29 mouse cellular contexts compared by ENCODE assay signal in the genomic region with DNA sequence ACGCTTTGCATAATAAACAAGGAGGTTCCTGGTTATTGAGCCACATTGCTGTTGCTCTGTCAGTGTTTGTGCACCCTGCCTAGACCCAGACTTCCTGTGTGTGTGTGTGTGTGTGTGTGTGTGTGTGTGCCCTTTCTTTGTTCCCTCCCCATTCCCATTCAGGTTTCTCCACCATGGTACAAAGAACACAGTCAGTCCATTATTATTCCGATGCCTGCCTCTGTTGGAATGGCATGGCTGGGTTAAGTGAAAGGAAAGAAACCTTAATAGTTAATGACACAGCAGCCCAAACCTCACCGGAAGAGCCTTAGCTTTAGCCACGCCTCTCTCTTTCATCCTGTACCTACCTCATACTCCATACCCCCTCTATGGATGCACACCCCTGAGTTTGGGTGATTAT. TPM values are rescaled to one million over a fixed set of nuclear protein-coding genes. Genes with fewer than 3 reads are reported as not detected.
A peak's percentile ranks its signal among the peaks of the same experiment; 100 is the strongest.
DNase-seq lines count a peak whose midpoint lies in the region; ATAC-seq and TF ChIP-seq lines count a peak whose summit lies in the region.
"Had no signal": no experiment of that assay in that cellular context is flagged by ENCODE, and none has a peak within 500 bp of the region (broad histone marks: within the 10 kb centered on the region; RNA-seq: fewer than 3 reads in every experiment).

No protein-coding gene starts in this region.

- TF ChIP-seq CTCF in lung, postnatal 0 days (IDR thresholded peaks at IDR 0.05) = no peak
- TF ChIP-seq CTCF in lung, adult 2 months (IDR thresholded peaks at IDR 0.05; ENCODE audit: insufficient read depth, low read length) = no peak

- TF ChIP-seq POLR2A in lung, adult 2 months (IDR thresholded peaks at IDR 0.05; ENCODE audit: borderline replicate concordance, extremely low read depth, low read depth, low read length) = no peak

- H3K27me3 ChIP-seq in heart, embryonic 10.5 days (ENCODE audit: insufficient read depth, poor library complexity, severe bottlenecking) = peaks cover 11% of the 10 kb centered on the region; the same call in 1 of the 2 replicates
- H3K27me3 ChIP-seq in lung, postnatal 0 days (replicated peaks; ENCODE audit: insufficient read depth, low read length) = no peaks in the 10 kb centered on the region
- H3K27me3 ChIP-seq: embryonic facial prominence, embryonic 15.5 days; forebrain, embryonic 15.5 days had no signal

- no peaks in the 10 kb centered on the region for H3K9me3 ChIP-seq in heart, embryonic 10.5 days
- H3K9me3 ChIP-seq in lung, postnatal 0 days (ENCODE audit: low read length) = no peaks in the 10 kb centered on the region
- H3K9me3 ChIP-seq in ES-E14 (ENCODE audit: control insufficient read depth, insufficient read depth, low read depth, low read length) = no peaks in the 10 kb centered on the region
- H3K9me3 ChIP-seq: embryonic facial prominence, embryonic 15.5 days; forebrain, embryonic 10.5 days; forebrain, embryonic 15.5 days had no signal

- DNase-seq in heart, embryonic 10.5 days (ENCODE audit: low spot score) = peak; percentile 3
- DNase-seq in heart, postnatal 25 days (ENCODE audit: low spot score) = no peak
- peak; percentile 4 for DNase-seq in lung, postnatal 0 days (ENCODE audit: low spot score)
- DNase-seq in lung, adult 2 months = no peak
- DNase-seq in ES-E14 (ENCODE audit: low read depth, low spot score) = peak; percentile 37
- DNase-seq: adrenal gland, postnatal 25 days; cerebellum, adult 11 months; cerebellum, adult 8-10 months; cerebellum, postnatal 14 days; embryo, embryonic 11 days; gastrocnemius, postnatal 36 days; heart, postnatal 10 days had no signal

- H3K27ac ChIP-seq in heart, embryonic 10.5 days = no peak overlapping the region
- no peak overlapping the region for H3K27ac ChIP-seq in lung, postnatal 0 days (ENCODE audit: low read length)
- H3K27ac ChIP-seq in ES-E14 (ENCODE audit: insufficient read depth, low read depth, low read length, poor library complexity, severe bottlenecking) = no peak overlapping the region
- peak overlapping the region; percentile 54; the same call in 1 of the 2 replicates for H3K27ac ChIP-seq in brown adipose tissue, adult 24 weeks (replicated peaks; ENCODE audit: low read depth, low read length)
- H3K27ac ChIP-seq: embryonic facial prominence, embryonic 15.5 days; forebrain, embryonic 10.5 days; forebrain, embryonic 15.5 days; hindbrain, postnatal 0 days had no signal

- 80% methylated on average over 4 of the region's 4 CpGs for whole genome bisulfite sequencing in heart, embryonic 10.5 days
- 90% methylated on average over 4 of the region's 4 CpGs for WGBS in lung, postnatal 0 days
- 78% methylated on average over 4 of the region's 4 CpGs for WGBS in lung, adult 2 months

- in situ Hi-C loops in ES-E14 (cut with MboI; ENCODE audit: low sequenced_read_pairs in 2 of 2, unreplicated experiment in 2 of 2) = no loop called here

- no peak for TF ChIP-seq EP300 in lung, postnatal 0 days (IDR thresholded peaks at IDR 0.05)

- H3K4me2 ChIP-seq in lung, postnatal 0 days (replicated peaks; ENCODE audit: low read depth, low read length) = no peak overlapping the region
- H3K4me2 ChIP-seq: embryonic facial prominence, embryonic 15.5 days; forebrain, embryonic 15.5 days had no signal

- H3K9ac ChIP-seq in lung, postnatal 0 days (replicated peaks; ENCODE audit: low read depth) = no peak overlapping the region
- H3K9ac ChIP-seq in ES-E14 (ENCODE audit: insufficient read depth, low read depth, low read length, poor library complexity, severe bottlenecking) = no peak overlapping the region
- H3K9ac ChIP-seq: embryonic facial prominence, embryonic 15.5 days; forebrain, embryonic 15.5 days had no signal

- no peak for ATAC-seq in lung, postnatal 0 days
- no peak for ATAC-seq in megakaryocyte-erythroid progenitor cell, adult 5-6 weeks (replicated peaks; ENCODE audit: low FRiP score, low TSS enrichment, poor library complexity, severe bottlenecking)
- ATAC-seq: forebrain, embryonic 15.5 days; hindbrain, postnatal 0 days had no signal

- H3K4me1 ChIP-seq in heart, embryonic 10.5 days = peaks cover 19% of the 10 kb centered on the region
- peaks cover 12% of the 10 kb centered on the region for H3K4me1 ChIP-seq in lung, postnatal 0 days (ENCODE audit: insufficient read depth, low read depth, low read length)
- no peaks in the 10 kb centered on the region; the same call in 1 of the 2 replicates for H3K4me1 ChIP-seq in lung, adult 2 months (ENCODE audit: control insufficient read depth, insufficient read depth, low read length)
- H3K4me1 ChIP-seq in ES-E14 (ENCODE audit: control insufficient read depth in 2 of 2, insufficient read depth in 2 of 2, low read length in 2 of 2, poor library complexity in 1 of 2) = peaks cover 0 to 8% of the 10 kb centered on the region in 2 experiments; a peak in 1 of 4 replicates
- peaks cover 38% of the 10 kb centered on the region; the same call in 1 of the 2 replicates for H3K4me1 ChIP-seq in brown adipose tissue, adult 24 weeks (ENCODE audit: control insufficient read depth, insufficient read depth, insufficient read length, low read length)

- no peak overlapping the region for H3K4me3 ChIP-seq in heart, embryonic 10.5 days
- no peak overlapping the region for H3K4me3 ChIP-seq in lung, postnatal 0 days (ENCODE audit: low read depth, low read length)
- H3K4me3 ChIP-seq in lung, adult 2 months (replicated peaks; ENCODE audit: extremely low read depth, low read depth, low read length) = no peak overlapping the region
- no peak overlapping the region for H3K4me3 ChIP-seq in ES-E14 (ENCODE audit: insufficient read depth in 1 of 2, low read depth in 1 of 2, low read length in 2 of 2, poor library complexity in 1 of 2, severe bottlenecking in 1 of 2)
- H3K4me3 ChIP-seq in brown adipose tissue, adult 24 weeks (ENCODE audit: insufficient read depth, low read depth, low read length) = no peak overlapping the region
- H3K4me3 ChIP-seq: embryonic facial prominence, embryonic 15.5 days; erythroblast, embryonic 14.5 days; forebrain, embryonic 10.5 days; forebrain, embryonic 15.5 days had no signal

- no peaks in the 10 kb centered on the region for H3K36me3 ChIP-seq in heart, embryonic 10.5 days
- H3K36me3 ChIP-seq in lung, postnatal 0 days (ENCODE audit: insufficient read depth, low read length) = no peaks in the 10 kb centered on the region
- H3K36me3 ChIP-seq in ES-E14 (ENCODE audit: control insufficient read depth, insufficient read depth, low read length, poor library complexity, severe bottlenecking) = no peaks in the 10 kb centered on the region
- H3K36me3 ChIP-seq: embryonic facial prominence, embryonic 15.5 days; forebrain, embryonic 10.5 days; forebrain, embryonic 15.5 days had no signal

- intact Hi-C loops in heart, postnatal 25 days (cut with DNase I) = no loop called here

TF ChIP-seq in ES-E14, 5 proteins besides CTCF, POLR2A, EP300 and RAD21:
- TF ChIP-seq MAFK (IDR thresholded peaks at IDR 0.05; ENCODE audit: insufficient read depth, low read depth, low read length) (no peak), ZNF384 (IDR thresholded peaks at IDR 0.05; ENCODE audit: low read depth, low read length) (no peak), HCFC1 (IDR thresholded peaks at IDR 0.05; ENCODE audit: borderline replicate concordance, insufficient read depth, low read length) (no peak), ZC3H11A (IDR thresholded peaks at IDR 0.05; ENCODE audit: borderline replicate concordance, low read depth, low read length) (no peak), CHD2 (IDR thresholded peaks at IDR 0.05; ENCODE audit: low read depth, low read length) (no peak)
TF ChIP-seq in ES-E14: peak in this region for 0.

RNA-seq across cellular contexts. Expression of a gene that starts 13.6 kb away (rescaled TPM):
- 0.26 and 0.53 TPM in 2 replicates for polyA plus RNA-seq in heart, embryonic 10.5 days (2016; fragmentation: Nextera tagmentation; extraction: Ambion mirVana)
- under 1 TPM; 0.87 to 0.99 TPM for total RNA-seq in heart, postnatal 25 days (2021)
- polyA plus RNA-seq in lung, postnatal 0 days (2015; fragmentation: Nextera tagmentation; extraction: Ambion mirVana) = 2.4 and 2.7 TPM in 2 replicates
- 10.3 and 13.5 TPM in 2 replicates for polyA plus RNA-seq in lung, adult 2 months (2012; rRNA removed)
- total RNA-seq in ES-E14 (2012; rRNA removed) = 0.11 and 0.36 TPM in 2 replicates
- polyA plus RNA-seq in brown adipose tissue, adult 24 weeks (2012; ENCODE audit: insufficient read depth, insufficient read length, missing spikeins) = 1.1 and 1.3 TPM in 2 replicates
- not detected in 2 replicates for total RNA-seq in megakaryocyte-erythroid progenitor cell, adult 5-6 weeks (2014; fragmentation: Nextera tagmentation)
- 0.11 TPM in 1 of 2 replicates, not detected in the other for total RNA-seq in megakaryocyte-erythroid progenitor cell, adult 5-6 weeks (2017)
- total RNA-seq: CH12.LX, MEL had no signal
- polyA plus RNA-seq: erythroblast, embryonic 14.5 days had no signal

RNA-seq across cellular contexts. Expression of a gene that starts 51.7 kb away (rescaled TPM):
- polyA plus RNA-seq in heart, embryonic 10.5 days (2016; fragmentation: Nextera tagmentation; extraction: Ambion mirVana) = not detected in 2 replicates
- not detected for total RNA-seq in heart, postnatal 25 days (2021)
- not detected in 2 replicates for polyA plus RNA-seq in lung, postnatal 0 days (2015; fragmentation: Nextera tagmentation; extraction: Ambion mirVana)
- not detected in 2 replicates for polyA plus RNA-seq in lung, adult 2 months (2012; rRNA removed)
- not detected in 2 replicates for total RNA-seq in ES-E14 (2012; rRNA removed)
- not detected in 2 replicates for polyA plus RNA-seq in brown adipose tissue, adult 24 weeks (2012; ENCODE audit: insufficient read depth, insufficient read length, missing spikeins)
- total RNA-seq in megakaryocyte-erythroid progenitor cell, adult 5-6 weeks (2014; fragmentation: Nextera tagmentation) = not detected in 2 replicates
- not detected in 2 replicates for total RNA-seq in megakaryocyte-erythroid progenitor cell, adult 5-6 weeks (2017)
- total RNA-seq: adrenal gland, adult 2 months; adrenal gland, postnatal 25 days; CH12.LX; common myeloid progenitor, adult 5-6 weeks; gastrocnemius, adult 18-20 months; gastrocnemius, postnatal 36 days; heart, postnatal 10 days; hematopoietic stem cell, adult 5-6 weeks; hindbrain, postnatal 0 days; MEL had no signal
- polyA plus RNA-seq: adrenal gland, adult 2 months; embryonic facial prominence, embryonic 11.5 days; embryonic facial prominence, embryonic 15.5 days; forebrain, embryonic 10.5 days; forebrain, embryonic 15.5 days; frontal cortex, adult 2 months; heart, embryonic 14.5 days; intestine, embryonic 14.5 days had no signal

RNA-seq across cellular contexts. Expression of a gene that starts 57.5 kb away (rescaled TPM):
- polyA plus RNA-seq in heart, embryonic 10.5 days (2016; fragmentation: Nextera tagmentation; extraction: Ambion mirVana) = 1.6 and 4.6 TPM in 2 replicates
- total RNA-seq in heart, postnatal 25 days (2021) = 10 to 100 TPM; 55.9 to 70.0 TPM
- polyA plus RNA-seq in lung, postnatal 0 days (2015; fragmentation: Nextera tagmentation; extraction: Ambion mirVana) = 62.4 and 62.8 TPM in 2 replicates
- polyA plus RNA-seq in lung, adult 2 months (2012; rRNA removed) = 49.7 and 71.8 TPM in 2 replicates
- 0.26 and 0.89 TPM in 2 replicates for total RNA-seq in ES-E14 (2012; rRNA removed)
- polyA plus RNA-seq in brown adipose tissue, adult 24 weeks (2012; ENCODE audit: insufficient read depth, insufficient read length, missing spikeins) = 18.7 and 28.2 TPM in 2 replicates
- total RNA-seq in megakaryocyte-erythroid progenitor cell, adult 5-6 weeks (2014; fragmentation: Nextera tagmentation) = not detected in 2 replicates
- not detected in 2 replicates for total RNA-seq in megakaryocyte-erythroid progenitor cell, adult 5-6 weeks (2017)
- total RNA-seq: common myeloid progenitor, adult 5-6 weeks; hematopoietic stem cell, adult 5-6 weeks; MEL had no signal

Comparison
In these comparisons a context has a peak if more than half of its experiments do, and no peak if none do; other contexts are left out.
1. DNase-seq: peak in heart, embryonic 10.5 days (single experiment), lung, postnatal 0 days (single experiment) and ES-E14 (single experiment); none in heart, postnatal 25 days (single experiment) and lung, adult 2 months (single experiment).